Mouse (Mus musculus): ENCODE results near the gene Pom121.

The Pom121 gene

DNA sequence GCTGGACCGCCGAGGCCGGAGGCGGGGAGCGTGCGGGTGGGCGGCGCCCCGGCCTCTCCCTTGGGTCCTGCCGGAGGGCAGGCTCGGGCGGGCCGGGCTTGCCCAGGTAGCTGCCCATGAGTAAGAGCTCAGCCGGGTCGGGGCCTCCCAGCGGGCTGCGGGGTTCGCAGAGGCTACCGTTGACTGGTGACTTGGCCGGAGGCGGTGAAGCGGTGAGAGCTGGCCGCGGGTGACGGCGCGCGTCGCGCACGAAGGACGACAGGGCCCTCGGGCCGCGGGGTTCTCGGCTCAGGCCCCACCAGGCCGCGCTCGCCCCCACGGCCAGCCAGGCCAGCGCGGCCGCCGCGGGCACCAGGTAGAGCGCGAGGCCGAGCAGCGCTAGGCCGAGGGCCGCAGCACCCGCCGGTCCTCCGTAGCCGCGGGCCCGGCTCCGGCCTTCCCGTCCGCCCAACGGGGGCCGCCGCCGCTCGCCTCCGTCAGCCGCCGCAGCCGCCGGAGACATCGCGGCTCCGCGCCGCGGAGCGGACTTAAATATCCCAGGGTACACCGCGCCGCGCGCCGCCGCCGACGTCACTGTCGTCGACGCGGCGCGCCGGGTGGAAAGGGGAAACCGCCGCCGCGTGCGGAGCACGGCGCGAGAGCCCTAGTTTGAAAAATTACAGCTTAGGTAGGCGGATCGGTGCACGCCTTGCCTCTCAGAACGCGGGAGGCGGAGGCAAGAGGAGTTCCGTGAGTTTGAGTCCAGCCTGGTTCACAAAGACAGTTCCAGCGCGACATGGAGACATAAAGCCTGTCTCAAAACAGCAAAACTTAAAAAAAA lies at the start of gene Pom121:
Gene Pom121 (minus strand): TSS at position 543 of the 820 bp plus-strand sequence.
- peak; percentile 86 to 95 for DNase-seq (ENCODE audit: inconsistent age in 2 of 2, low spot score in 1 of 2)

GRCm38 (mm10) chr5:135442430-135442829 lies 48.1 kb upstream of the Pom121 start:
- DNase-seq (ENCODE audit: inconsistent age in 2 of 2, low spot score in 1 of 2) = peak in 1 of 2 experiments; percentile 53

DNA sequence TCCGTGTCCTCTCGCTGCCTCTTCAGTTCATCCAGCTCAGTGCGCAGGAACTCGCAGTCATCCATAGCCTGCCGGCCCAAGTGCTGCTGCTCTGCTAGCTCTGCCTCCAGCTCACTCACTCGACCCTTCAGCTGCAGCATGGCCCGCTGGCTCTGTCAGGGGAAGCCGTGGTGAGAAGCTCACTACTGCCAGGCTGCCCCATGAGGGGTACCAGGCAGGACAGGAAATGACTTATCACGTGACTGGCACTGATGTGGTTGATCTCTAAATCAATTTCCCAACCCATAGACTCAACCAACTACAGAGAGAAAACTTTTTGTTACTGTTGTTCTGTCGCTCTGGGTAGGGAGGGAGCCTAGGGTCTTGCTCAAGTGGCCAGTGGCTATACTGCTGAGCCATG lies 40.7 kb upstream of the Pom121 start:
- DNase-seq (ENCODE audit: inconsistent age in 2 of 2, low spot score in 1 of 2) = no peak

- no peak for DNase-seq (ENCODE audit: inconsistent age in 2 of 2, low spot score in 1 of 2)
These were observed 39.5 kb upstream of the Pom121 start for GRCm38 (mm10) chr5:135433861-135434260.

DNA sequence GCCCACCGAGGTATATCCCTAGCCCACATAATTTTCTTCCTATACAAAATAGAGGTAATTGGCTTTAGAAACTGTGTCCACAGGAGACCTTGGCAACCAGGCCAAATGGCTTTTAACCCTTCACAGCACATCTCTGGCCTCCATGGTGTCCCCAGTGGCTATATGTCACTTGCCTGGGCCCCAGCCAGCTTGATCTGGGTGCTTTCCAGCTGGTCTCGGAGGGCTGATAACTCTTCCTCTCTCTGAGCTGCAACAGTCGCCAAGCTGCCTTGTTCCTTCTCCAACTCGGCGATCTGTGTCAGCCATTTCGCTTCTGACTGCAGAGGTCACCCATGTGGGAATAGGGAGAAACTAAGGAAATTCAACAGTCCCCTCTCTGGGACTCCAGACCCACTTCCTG lies 36.8 kb upstream of the Pom121 start:
- no peak for DNase-seq (ENCODE audit: inconsistent age in 2 of 2, low spot score in 1 of 2)

DNA sequence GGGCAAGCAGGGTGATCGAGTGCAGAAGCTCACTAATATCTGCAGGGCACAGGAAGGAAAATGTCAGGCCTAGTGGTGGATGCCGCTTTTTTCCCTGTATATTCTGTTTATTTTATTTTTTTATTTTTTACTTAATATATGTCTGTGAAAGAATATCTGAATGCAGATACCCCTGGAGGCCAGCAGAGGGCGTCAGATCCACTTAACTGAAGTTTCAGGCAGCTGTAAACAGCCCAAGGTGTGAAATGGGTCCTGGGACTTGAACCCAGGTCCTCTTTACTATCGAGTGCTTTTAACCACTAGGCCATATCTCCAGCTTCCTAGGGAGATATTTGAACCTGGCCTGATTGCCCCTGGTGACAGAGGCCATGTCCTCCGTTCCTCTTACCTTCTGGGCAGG lies 34.4 kb upstream of the Pom121 start:
- peak in 1 of 2 experiments; percentile 46 for DNase-seq (ENCODE audit: inconsistent age in 2 of 2, low spot score in 1 of 2)

DNA sequence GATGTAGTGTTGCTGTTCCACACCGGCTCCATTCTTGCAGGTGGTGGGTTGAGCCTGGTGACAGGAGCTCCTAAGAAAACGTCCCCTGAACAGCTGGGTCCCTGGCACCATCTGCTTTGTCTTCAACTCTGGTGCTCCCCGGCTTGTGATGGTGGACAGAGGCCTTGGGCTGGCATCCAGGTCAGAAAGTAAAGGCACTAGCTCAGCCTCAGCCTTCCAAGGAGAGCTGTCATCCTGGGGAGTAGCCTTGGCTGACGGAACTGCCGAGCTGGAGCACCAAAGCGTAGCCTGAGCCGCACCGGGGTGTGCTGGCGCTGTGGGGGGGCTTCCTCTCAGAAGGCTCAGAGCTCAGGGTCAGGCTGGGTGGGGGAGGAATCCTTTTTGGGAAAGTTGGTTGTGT lies 15.9 kb upstream of the Pom121 start:
- DNase-seq (ENCODE audit: inconsistent age in 2 of 2, low spot score in 1 of 2) = peak; percentile 57 to 81

- DNase-seq (ENCODE audit: inconsistent age in 2 of 2, low spot score in 1 of 2) = no peak
These were observed 13.8 kb upstream of the Pom121 start for GRCm38 (mm10) chr5:135408114-135408513.

DNA sequence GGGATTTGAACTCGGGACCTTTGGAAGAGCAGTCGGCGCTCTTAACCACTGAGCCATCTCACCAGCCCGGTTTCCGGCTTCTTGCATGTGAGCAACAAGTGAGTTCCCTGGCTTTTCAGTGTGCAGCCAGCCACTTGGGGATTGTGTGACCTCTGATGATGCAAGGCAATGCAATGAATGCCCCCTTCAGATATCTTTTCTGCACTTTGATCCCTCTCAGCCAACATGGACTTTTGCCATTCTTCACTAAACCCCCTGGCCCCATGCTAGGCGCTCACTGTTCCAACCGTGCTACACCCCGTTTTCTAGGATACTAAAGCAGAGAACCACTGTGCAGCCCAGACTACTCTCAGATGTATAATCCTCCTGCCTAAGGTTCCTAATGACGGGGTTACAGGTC lies 11.1 kb upstream of the Pom121 start:
- no peak for DNase-seq (ENCODE audit: inconsistent age in 2 of 2, low spot score in 1 of 2)

DNA sequence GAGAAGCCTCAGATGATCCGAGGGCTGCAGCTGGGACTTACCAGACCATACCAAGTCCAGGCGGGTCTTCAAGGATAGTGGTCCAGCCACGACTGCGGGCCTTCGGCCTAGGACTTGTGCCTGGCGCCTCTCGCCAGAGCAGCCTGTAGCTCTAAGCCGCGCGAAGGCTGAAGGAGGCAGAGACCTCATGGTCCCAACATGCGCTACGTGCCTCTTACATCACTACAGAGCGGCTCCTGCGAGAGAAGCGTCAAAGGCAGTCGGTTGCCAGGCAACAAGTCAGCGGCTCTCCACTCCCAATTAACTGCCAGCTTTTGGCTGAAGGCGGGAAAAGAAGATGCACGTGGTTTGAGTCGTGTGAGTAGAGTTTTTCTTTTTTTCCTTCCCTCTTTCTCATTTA lies 10.3 kb upstream of the Pom121 start:
- no peak for DNase-seq (ENCODE audit: inconsistent age in 2 of 2, low spot score in 1 of 2)

GRCm38 (mm10) chr5:135400244-135400643 lies 5.9 kb upstream of the Pom121 start:
- peak; percentile 73 to 94 for DNase-seq (ENCODE audit: inconsistent age in 2 of 2, low spot score in 1 of 2)

DNA sequence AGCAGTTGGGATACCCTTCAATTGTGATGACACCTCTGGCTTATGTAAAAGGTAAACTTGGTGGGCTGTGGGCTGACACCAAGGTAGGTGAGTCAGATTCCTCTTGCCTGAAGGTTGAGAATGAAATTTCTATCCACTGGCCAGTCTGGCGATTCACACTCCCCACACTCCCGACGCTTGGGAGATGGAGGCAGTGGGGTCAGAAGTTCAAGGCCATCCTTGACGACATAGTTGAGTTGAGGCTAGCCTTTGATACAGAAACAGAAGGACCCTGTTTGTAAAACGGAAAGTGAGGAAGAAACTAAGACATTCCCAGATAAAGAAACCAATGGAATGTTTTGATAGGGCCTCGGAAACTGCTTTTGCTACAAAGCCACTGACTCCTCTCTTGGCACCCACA lies 5.0 kb upstream of the Pom121 start:
- no peak for DNase-seq (ENCODE audit: inconsistent age in 2 of 2, low spot score in 1 of 2)

- DNase-seq (ENCODE audit: inconsistent age in 2 of 2, low spot score in 1 of 2) = peak in 1 of 2 experiments; percentile 75
These were observed 1.5 kb upstream of the Pom121 start for GRCm38 (mm10) chr5:135395826-135396225.

DNA sequence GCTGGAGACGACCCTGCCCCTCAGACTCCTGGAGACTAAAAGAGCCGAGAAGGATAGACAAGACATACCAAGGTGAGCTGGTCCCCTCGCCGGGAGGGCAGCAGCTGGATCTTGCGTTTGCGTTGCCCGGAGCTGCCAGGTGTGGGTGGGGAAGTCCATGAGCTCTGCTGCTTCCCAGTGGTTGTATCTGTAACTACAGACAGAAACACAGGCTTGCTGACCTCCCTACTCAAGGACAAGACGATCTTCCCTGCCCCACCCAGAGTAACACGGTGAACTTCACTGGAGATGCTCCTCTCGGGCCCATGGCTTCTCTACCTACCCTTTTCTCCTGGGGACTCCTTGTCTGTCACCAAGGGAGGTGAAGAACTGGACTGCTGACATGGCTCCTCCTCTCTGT lies 10.6 kb downstream of the Pom121 start:
- DNase-seq (ENCODE audit: inconsistent age in 2 of 2, low spot score in 1 of 2) = peak in 1 of 2 experiments; percentile 20

DNA sequence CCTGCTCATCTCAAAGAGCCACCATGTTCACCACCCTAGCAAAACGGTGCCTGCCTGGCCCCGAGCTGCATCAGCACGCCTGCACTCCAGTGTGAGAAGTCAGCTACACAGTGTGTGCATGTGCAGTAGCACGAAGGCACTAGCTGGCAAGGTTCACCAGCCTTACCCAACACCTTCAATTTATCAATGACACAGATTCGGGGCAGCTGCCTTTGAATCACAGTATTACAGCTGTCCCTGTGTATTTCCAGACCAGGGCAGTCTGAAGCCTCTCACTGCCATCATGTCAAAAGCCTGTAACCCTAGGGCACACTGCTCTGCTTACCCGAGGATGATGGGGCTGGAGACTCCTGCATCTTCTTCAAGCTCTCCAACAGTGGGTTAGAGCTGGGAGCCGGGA lies 11.6 kb downstream of the Pom121 start:
- peak in 1 of 2 experiments; percentile 64 for DNase-seq (ENCODE audit: inconsistent age in 2 of 2, low spot score in 1 of 2)

DNA sequence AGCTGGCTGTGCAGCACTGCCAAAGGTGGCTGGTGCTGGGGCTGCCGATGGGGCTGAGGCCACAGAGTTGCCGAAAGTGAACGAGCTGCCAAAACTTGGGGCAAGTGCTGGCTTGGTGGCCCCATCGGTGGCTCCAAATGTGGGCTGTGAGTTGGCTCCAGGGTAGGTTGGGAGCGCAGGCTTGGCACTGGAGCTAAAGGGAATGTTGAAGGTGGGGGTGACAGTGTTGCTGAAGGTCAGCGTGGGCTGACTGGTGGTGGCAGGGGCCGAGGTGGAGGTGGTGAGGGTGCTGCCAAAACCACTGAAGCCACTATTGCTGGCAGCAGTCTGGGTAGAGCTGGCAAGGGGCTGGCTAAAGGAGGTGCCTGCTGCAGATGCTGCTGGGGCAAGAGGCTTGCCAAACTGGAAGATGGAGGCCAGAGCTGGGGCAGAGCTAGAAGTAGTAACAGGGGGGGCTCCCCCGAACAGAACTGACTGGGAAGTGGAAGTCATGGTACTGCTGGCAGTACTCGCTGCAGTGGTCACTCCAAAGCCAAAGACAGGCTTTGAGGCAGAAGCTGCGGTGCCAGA lies 12.9 kb downstream of the Pom121 start:
- DNase-seq (ENCODE audit: inconsistent age in 2 of 2, low spot score in 1 of 2) = peak in 1 of 2 experiments; percentile 48

DNA sequence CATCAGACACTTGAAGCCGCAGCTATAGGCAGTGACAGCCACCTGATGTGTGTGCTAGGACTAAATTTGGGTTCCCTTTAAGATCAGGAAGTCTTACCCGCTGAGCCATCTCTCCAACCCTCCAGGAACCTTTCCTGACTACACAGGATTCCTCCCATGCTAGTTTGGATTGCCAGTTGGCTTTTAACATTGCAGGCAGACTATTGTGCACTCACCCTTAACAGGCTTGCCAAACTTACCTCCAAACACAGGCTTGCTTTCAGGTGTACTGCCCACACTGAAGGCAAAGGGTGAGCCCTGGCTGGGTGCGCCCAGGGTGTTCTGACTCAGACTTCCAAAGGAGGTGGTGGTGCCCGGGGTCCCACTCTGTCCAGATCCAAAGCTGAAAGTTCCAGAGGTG lies 13.7 kb downstream of the Pom121 start:
- DNase-seq (ENCODE audit: inconsistent age in 2 of 2, low spot score in 1 of 2) = no peak

DNA sequence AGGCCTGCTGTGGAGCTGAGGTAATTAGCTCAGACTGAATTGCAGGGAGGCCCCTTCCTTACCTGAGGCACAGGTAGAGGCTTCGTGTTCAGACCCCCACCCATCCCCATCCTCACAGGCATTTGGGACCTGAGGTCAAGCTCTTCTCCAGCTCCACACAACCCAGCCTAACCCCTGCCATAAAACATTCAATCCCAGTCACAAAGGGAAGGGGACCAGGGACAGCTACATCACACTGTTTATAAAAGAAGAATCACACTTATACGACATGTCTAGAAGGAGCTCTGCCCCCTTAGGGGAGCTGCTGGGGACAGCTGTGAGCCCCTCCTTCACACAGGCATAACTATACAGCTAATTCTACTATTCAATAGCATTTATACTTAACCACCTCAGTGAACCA lies 18.0 kb downstream of the Pom121 start:
- DNase-seq (ENCODE audit: inconsistent age in 2 of 2, low spot score in 1 of 2) = no peak

- peak; percentile 31 to 68 for DNase-seq (ENCODE audit: inconsistent age in 2 of 2, low spot score in 1 of 2)
These were observed 19.2 kb downstream of the Pom121 start for GRCm38 (mm10) chr5:135375167-135375566.

GRCm38 (mm10) chr5:135373601-135374000 lies 20.7 kb downstream of the Pom121 start:
- no peak for DNase-seq (ENCODE audit: inconsistent age in 2 of 2, low spot score in 1 of 2)

DNA sequence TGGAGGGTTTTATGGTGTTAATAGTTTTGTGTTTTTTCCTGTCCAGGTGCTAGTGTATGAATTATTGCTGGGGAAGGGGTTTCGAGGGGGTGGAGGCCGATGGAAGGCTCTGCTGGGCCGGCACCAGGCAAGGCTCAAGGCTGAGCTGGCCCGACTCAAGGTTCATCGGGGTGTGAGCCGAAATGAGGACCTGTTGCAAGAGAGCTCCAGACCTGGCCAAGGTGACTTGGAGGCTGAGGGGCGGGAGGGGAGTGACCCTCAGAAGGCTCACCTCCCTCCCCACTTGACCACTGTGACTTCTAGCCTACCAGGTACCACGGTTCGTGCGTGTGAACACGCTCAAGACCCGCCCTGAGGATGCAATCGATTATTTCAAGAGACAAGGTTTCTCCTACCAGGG lies 23.2 kb downstream of the Pom121 start:
- DNase-seq (ENCODE audit: inconsistent age in 2 of 2, low spot score in 1 of 2) = no peak

DNA sequence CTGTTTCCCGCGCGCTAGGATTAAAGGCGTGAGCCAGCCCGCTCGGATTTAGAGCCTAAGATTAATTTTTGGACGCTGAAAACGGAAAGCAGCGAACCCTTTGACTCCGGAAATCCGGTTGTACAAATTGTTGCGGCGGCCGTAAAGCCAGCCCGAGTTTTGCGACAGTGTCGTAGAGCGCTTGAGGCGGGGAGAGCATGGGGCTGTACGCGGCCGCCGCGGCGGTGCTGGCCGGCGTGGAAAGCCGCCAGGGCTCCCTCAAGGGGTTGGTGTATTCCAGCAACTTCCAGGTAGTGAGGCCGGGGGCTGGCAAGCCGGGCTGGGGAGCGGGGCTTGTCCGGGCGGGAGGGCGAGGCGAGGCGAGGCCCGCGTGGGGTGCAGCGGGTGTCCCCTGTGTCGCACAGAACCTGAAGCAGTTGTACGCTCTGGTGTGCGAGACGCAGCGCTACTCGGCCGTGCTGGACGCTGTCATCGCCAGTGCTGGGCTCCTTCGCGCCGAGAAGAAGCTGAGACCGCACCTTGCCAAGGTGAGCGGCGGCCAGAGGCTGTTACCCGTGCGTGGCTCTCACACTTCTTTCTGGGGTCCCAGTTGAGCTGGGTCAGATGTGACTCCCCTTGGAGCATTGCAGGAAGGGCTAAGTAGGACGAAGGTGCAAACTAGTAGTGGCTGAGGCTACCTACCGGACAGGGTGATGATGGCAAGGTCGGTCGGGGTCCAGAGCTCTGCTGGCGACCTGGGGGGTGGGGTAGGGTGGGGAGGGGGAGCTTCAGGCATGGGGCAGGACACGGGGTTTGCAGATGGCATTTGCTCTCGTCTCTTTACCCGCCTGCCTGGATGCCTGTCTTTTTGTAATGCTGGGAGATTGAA lies 24.3 kb downstream of the Pom121 start, which contains the start of gene Nsun5:
Gene Nsun5 (plus strand): TSS at position 167 of the 868 bp plus-strand sequence.
- DNase-seq (ENCODE audit: inconsistent age in 2 of 2, low spot score in 1 of 2) = peak; percentile 94 to 98

All from adrenal gland, adult (tissue).